Mouse (Mus musculus) gastrocnemius, postnatal 10 days (tissue): ENCODE measurements around the gene Pex14. TPM values are rescaled to one million over a fixed set of nuclear protein-coding genes. Genes with fewer than 3 reads are reported as not detected.
A peak's percentile ranks its signal among the peaks of the same experiment; 100 is the strongest.

Experiments
- DNase-seq: peaks from one replicate; pipeline ENCODE4 v3.0.0; 2021; ENCODE audit warnings: mixed read lengths
- total RNA-seq, 2 experiments: library from RNA; stranded (reverse); gene quantifications; 2 replicates each; pipeline ENCODE4 v1.2.3; 2021

Gene Pex14
- total RNA-seq, 2 experiments from 2014 or later = 23.2 to 26.5 TPM

DNA sequence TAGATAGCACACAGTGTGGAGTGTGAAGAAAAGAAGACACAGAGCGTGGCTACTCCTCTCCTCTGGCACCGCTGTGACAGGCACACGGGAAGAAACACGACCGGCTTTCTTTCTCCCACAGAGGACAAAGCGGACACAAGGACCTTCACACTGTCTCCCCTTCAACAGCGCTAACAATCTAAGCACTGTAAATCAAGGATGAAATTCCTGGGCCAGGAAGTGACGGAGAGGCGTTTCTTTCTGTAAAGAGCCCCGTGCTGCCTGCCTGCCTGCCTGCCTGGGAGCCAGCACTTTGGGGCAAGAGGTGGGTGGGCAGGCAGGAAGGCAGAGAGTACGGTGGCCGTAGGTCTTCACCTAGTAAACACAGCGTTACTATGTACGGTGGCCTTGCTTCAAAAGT lies 42.2 kb downstream of the Pex14 start:
- DNase-seq = no peak

DNA sequence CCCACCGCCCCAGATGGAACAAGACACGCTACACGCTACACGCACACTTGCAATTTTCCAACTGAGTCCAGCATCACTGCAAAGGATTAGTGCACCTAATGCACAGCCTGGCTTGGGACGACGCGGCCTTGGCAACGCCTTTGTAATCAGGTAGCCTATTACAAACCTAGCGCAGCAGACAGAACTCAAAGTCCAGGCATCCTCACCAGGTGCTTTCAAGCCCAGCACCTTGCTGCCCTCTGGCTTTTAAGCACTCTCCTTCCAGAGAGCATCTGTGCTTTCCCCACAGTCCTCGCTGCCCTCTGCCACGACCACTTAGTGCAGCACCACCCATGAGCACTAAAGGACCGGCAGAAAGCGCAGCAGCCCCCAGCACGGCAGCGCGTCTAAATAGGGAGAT lies 42.7 kb downstream of the Pex14 start:
- DNase-seq = no peak

DNA sequence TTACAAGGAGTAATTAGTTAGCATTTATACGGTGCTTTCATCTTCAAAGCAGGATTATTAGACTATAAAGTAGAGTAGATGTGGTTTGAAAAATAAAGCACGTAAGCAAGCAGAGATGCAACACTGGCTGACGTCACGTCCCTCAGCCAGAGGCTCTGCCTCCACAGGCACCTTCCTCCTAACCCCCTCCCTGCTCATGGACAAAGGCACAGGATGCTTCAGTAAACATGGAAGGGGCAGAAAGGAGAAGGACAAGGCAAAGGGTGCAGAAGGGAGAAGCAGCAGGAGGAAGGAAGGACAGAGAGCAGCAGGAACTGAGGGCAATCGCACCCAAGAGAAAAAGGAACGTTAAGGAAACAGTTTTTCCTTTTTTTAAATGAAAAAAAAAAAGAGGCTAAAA lies 43.8 kb downstream of the Pex14 start:
- DNase-seq = no peak

DNA sequence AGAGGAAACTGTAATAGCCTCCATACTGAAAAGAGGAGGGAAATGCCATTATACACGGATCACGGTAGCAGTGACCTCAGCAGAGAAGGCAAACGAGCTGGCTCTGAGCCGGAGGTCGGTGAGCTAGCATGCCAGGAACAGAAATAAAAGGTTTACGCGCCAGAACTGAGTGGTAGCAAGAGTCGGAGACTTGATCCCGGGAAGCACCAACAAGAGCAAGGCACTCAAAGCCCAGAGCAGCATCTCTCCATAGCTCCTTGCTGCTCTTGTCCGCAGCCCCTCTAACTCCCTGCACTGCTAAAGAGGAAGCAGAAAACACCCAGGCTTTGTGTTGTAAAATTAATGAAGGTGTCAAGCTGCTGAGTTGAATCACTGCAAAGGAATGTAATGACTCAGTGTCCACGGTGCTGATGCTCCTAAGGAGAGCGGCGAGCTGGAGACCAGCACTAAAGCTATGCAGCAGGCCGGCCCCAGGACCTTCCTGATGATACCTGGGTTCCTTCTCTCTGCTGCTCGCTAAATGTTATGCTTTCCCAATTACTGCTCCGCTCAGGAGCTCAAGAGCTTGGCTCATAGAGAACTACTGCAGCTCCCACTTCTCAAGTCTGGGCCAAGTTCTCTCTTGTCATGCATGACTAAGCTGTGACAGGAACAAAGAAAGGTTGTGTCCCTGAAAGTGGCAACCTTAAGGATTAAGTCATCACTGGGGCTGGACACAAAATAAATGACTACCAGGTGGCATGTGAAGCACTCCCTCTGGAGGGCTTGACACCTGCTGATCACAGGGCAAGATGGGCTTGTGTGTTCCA lies 50.1 kb downstream of the Pex14 start:
- DNase-seq = no peak

DNA sequence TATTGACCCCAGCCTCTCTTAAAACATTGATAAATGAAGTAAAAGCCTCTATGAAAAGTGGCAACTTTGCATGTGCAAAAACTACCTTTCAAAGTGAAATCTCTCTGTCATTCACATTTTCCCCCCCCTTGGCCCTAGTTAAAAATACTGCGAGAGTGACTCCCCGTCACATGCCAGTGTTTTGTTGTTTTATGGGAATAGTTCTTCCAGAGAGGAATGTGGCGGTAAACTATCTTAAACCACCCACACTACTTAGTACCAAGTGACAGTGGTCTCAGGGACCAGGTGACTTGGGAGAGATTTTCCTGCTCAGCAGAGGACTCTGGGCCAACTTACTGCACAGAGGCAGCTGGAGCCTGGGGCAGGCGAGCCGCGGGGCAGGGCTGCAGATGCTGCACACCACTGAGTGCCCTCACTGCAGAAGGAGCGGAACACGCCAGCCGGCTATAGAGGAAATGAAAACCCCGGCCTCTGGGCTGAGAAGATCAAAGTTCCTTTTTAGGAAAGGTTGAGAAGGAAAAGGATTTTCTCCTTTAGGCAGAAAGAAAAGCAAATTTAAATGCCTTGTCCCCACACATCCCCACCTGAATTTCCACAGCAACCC lies 50.9 kb downstream of the Pex14 start:
- DNase-seq = no peak

DNA sequence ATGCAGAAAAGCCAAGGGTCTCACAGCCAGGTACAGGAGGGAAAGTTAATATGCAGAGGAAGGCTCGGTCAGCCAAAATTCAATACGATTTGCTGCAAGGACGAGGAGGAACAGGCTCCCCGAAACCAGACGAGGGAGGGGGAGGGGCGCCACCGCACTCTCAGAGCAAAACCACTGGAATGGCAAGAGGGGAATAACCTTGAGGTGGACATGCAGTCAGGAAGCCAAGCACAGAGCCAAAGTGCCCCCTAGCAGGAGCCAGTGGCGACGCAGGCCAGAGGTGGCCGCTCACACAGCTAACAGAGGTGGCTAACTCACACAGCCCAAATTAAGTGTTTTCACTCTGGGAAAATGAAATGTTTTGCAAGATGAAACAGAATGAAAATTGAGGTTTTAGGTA lies 52.3 kb downstream of the Pex14 start:
- DNase-seq = peak; percentile 42

DNA sequence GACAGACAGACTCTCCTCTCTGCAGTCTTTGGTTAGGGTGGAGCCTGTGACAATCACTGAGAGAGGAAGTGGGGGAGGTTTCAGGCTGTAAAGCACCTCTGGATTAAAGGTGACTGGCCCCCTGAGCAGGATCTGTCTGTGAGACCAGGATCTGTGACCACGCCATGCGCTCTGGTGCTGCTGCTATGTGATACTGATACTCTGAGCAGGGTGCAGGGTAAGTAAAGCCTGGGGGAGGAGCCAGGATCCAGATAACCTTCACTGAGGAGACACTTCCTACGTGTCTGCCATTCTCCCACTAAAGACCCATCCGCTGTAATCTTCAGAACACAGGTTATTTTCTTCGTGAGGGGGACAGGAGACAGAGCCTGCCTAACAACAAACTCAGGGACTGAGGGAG lies 53.8 kb downstream of the Pex14 start:
- no peak for DNase-seq

DNA sequence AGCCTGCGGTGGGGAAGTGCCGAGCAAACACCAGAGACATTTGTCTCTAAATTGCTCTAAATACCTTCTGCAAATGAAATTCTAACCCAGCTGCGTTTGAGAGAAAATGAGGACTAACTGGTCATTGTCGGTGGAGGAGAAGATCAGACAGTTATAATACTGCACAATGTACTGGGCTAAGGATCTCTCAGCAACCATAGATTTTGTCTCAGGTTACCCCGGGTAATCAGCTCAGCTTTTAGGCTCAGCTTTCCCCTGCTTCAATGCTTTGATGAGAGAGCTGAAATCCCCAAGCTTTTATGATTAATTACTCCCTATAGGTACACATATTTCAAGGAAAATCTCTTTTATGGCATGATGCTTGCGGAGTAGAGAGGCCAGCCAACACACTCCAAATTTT lies 59.4 kb downstream of the Pex14 start:
- DNase-seq = no peak

DNA sequence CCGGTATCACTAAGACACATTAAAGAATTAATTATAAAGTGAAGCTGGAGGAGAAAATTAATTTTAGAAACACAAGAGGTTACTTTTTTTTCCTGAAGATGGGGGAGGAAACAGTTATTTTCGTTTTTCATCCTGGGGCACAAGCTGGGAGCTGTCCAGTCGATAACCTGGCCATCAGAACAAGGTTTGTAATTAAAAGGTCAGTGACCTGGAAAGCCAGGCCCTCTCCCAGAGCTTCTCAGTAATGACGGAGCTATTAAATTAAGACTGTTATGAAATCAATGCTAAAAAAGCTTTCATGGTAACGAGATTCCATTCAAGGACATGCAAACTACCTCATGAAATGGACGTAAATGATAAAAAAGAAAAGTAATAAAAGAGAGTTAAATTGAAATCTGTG lies 62.0 kb downstream of the Pex14 start:
- no peak for DNase-seq

DNA sequence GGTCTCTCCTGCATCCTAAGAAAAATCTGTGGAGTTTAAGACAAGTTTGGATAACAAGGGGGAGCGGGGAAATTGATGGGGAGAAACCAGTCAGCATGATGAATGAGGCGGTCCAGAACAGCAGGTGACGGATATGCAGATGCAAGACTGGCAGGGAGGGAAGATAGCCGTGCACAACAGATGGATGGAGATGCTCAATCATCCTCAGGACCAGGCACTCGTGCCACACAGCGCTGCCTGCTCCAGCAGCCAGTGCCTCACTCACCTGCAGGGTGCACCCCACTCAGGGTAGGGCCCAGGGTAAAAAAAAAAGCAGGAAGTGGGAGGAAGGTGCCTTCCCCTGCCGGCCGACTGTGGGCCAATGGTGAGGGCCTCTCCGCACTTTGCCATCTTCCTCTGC lies 63.1 kb downstream of the Pex14 start:
- DNase-seq = no peak

DNA sequence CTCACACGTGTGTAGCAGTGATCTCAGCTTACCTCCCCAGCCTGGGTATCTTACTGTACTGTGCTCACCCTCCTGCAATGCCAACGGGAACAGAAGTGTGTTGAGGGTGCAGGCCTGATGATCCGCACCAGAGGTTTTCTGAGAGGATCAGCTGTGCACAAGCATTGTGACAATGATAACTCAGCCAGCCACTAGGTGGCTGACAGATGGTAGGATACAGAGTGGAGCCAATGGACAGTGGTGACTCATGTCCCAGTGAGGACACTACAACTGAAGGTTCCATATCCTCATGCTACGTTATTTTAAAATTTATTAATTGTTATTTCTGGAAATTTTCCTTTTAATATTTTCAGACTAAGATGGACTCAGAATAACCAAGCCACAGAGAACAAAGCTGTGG lies 68.2 kb downstream of the Pex14 start:
- no peak for DNase-seq

DNA sequence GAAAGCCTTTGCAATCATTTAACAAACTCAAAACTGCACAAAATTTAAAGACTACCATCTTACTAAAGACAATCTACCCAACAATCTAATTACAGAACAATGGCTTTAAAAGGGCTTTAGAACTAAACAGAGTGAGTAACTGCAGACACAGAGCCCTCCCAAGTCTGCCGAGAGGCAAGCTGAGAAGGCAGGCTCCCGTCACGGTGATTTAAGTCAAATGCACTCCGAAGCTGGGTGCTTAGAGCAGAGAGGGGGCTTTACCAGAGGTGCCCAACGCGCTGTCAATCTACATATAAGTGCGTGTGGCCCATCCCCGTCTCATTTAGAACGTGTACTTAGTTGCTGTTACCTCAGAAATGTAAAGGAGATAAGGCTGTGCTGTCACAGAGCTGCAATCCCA lies 72.1 kb downstream of the Pex14 start:
- no peak for DNase-seq

DNA sequence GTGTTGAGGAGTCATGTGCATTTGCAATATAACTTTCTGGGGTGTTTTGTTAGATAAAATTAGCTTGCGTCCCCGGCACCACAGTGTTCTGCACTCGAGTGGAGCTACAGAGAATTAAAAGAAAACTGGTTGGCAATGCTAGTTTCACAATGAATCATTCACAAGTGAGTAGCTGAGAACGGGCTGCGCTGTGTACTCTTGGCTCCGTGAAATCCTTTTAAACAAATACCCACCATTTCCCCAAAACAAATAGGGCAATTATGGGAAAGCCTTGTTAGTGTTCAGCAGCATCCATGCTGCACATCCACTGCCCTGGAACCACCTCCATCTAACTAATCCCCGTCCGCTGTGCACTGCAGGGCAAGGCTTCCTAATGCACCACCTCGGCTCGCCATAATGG lies 74.4 kb downstream of the Pex14 start:
- DNase-seq = no peak

DNA sequence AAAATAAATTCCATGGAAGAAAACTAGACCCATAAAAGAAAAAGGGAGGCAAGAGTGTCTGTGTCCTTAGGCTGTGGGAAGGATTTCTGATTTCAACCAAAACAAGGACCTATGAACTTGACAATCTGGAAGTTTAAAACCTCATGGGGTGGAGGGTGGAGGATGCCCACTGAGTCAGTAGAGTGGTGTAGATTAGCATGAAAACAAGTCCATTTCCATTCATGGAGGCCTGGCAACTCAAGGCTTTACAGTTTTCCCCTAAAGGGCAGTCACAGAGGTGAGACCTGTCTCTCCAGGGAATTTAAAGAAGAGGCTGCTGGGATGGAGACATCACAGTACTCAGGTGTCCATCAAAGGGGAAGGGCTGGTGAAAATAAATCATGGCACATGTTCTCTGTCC lies 78.7 kb downstream of the Pex14 start:
- DNase-seq = no peak

DNA sequence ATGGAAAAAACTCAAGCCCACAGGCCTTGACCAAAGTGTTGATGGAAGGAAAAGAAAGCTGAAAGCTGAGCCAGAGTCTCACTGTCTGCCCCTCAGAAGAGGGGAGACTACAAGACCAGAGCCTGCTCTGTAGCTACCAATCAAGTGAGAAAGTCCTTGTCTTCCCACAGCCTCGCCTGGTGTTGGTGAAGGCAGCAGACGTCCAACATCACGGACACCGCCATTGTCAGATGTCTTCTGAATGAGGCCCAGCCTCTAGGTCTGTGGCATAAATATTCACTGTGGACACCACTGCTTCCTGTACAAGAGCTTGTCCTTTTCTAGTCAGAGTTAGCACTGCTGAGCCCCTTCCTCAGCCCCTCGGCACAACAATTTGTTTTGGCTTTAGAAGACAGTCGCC lies 80.2 kb downstream of the Pex14 start:
- no peak for DNase-seq

DNA sequence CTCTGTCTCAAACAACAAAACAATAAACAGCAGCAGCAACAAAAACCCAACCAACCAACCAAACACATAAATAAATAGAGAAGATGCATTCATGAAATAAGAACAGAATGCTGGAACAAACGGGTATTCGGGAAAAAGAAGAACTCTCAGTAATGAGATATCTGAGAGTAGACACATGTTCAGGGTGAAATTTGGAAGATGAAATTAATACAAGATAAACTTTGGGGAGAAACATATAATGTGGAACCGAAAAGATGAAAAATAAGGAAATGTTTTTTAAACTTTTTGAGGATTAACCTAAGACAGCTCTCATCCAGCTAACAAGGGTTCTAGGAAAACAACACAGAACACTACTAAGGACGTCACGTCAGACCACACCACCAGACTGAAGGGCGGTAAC lies 92.9 kb downstream of the Pex14 start:
- no peak for DNase-seq

DNA sequence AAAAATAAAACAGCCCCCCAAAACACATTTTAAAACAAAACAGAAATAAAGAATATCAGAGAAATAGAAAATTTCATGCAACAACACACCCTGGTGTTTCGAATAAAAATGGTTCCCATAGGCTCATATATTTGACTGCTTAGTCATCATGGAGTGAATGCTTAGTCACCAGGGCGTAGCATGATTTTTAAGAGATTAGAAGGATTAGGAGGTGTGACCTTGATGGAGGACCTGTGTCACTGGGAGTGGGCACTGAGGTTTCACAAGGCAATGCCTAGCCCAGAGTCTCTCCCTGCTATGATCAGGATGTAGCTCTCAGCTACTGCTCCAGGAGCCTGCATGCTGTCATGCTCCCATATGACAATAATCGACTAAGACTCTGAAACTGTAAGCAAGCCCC lies 93.6 kb downstream of the Pex14 start:
- DNase-seq = no peak

DNA sequence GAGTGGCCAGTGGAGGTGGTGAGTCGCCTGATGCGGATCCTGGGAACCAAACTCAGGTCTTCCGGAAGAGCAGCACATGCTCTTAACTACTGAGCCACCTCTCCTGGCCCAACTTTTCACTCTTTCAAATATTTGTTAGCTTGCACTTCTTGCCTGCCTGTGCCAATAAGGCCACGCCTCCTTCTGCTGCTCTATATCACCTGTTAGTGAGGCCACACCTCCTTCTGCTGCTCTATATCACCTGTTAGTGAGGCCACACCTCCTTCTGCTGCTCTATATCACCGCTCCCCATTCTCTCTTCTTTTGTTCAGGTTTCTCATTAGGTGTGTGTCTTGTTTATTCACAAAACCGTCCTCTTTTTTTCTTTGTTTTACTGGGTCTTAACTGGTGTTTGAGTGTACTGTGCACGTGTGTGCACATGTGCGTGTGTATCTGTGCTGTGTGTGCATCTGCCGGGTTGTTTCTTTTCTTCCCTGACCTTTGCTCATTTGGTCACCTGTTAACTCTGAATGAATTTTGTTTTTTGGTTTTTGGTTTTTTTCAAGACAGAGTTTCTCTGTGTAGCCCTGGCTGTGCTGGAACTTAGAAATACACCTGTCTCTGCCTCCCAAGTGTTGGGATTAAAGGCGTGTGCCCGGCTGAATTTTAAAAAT lies 97.1 kb downstream of the Pex14 start:
- DNase-seq = no peak

DNA sequence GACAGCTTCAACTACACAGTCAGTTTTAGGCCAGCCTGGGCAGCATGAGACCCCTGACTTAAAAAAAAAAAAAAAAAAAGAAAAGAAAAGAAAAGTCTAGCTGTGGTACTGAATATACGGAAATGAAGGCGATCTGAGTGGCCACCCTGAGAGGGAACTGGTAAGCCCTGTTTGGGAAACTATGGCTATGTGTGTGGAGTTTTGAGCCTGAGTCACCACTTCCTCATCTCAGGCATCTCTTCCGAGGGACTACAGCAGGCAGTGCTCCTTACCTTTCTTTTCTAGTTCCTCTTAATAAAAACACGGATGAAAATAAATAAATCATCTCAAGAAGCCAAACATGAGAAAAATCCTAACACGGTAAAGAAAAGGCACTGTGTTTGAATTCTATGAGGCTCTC lies 98.2 kb downstream of the Pex14 start:
- DNase-seq = no peak

DNA sequence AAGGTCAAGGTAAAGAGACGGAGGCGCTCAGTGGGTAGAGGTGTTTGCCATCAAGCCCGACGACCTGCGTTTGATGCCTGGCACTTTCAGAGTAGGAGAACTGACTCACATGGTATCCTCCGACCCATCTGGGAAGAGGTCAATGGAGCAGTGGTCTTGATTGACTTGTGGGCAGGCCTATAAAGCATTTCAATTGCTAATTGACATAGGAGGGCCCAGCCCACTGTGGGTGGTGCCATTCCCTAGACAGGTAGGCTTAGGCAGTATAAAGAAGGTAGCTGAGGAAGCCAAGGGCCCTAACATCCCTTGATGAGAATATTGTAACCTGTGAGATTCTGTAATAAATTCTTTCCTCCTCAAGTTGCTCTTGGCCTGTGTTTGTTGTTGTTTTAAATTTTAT lies 98.9 kb downstream of the Pex14 start:
- no peak for DNase-seq

DNA sequence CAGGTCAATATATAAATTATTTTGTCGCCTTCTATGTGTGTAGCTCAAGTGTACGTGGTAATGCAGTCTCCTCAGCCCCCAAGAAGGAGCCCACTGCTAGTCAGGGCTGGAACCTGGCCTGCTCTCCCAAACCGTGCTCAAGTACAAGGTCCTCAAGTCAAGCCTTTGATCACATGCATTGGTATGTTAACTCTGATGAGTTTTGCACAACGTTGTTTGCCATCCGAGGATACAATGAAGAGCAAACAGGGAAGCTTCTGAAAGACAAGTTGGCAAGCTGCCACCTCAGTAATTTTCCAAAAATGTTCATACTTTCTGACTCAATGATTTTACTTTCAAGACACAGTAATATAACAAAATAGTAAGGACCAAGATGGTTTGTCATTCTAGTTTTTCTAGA lies 105.7 kb downstream of the Pex14 start:
- DNase-seq = no peak

DNA sequence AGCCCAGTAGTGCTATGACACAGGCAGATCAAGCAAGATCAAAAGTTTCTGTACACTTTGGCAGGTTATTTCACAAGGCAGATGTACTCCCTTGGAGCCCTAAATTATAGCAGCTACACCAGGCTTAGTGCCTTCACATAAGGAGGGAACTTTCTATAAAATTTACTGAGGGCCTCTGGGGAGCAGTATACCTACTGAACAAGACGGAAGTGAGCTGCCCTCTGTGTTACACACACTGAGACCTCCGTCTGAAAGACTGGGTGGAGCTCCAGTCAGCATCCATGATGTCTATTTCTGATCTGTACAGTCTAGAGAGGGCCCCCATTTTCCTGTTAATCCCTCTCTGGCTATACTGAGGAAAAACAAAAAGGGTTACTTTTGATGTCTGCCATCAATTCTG lies 109.6 kb downstream of the Pex14 start:
- DNase-seq = no peak

DNA sequence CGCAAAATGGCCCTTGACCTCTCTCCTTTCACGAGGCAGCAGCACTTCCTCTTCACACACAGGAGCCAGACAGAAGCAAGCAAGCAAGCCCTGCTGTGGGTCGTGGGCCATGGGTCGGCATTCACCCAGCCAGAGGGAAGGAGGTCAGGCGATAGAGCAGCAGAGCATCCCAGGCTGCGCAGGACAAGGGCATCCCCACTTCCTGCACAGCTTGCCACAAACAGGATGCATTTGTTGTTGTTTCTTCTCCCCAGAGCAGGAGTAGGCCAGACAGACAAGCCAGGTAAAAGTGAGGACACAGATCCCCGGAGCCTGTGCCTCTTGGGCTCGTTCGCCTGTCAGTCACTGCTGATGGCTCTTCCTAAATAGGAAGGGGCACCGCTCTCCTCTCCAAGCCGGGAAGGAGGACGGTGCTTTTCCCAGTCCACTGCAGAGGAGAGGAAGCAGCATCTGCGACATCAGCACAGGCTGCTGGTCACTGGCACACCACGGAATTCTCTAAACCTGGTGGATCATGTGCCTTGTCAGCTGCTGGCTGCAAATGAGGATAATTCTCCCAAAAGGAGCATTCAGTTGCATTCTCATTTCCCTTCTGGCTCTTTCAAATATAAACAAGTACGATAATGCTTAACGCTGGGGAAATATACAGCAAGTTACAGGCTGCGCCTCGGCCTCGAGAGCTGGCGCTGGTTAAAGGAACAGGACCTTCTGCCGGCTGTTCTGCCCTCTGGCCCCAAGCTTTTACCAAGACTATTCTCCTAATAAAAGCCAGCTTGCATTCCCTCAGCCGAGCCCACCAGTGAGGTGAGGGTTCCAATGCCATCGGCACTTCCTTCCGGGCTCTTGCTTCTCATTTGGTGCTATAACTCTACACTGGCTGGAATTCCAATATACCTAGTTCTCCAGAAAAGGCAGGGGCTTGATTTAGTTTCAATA lies 113.9 kb downstream of the Pex14 start:
- DNase-seq = no peak
